Mouse (Mus musculus) cerebellum, adult 9-10 months (tissue): Measurements from ENCODE around the gene Plekhn1.

Experiments used
- DNase-seq: peaks from one replicate; pipeline ENCODE4 v3.0.0; 2022

The Plekhn1 gene

DNA sequence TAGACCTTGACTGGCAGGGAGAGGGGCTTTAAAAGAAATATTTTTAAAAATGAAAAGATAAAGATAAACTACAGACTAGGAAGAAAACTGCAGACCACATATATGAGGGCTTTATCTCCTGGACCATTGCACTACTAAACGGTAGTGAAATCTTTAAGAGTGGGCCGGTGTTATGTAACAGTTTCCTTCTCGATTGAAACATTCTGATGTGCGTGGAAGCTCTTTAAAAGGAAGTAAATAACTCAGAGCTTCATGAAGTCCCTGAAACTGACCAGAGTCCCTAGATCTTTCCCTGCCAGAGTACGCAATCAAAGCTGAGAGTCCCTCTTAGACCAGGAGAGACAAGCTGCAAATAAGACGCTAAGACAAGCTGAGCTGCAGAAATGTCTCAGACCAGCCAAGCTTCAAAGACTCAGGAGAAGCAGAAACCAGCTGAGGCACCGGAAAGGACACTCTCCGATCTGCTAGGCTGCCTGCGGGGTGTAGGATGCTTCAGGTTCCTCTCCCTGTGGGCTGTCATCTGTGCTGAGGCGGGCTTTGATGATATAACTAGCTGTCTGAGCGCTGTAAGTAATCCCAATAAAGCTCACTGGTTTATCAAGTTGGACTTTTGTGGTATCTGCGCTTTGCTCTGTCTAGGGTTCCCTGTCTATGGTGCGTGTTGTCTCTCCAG lies 24.6 kb downstream of the Plekhn1 start:
- no peak for DNase-seq

DNA sequence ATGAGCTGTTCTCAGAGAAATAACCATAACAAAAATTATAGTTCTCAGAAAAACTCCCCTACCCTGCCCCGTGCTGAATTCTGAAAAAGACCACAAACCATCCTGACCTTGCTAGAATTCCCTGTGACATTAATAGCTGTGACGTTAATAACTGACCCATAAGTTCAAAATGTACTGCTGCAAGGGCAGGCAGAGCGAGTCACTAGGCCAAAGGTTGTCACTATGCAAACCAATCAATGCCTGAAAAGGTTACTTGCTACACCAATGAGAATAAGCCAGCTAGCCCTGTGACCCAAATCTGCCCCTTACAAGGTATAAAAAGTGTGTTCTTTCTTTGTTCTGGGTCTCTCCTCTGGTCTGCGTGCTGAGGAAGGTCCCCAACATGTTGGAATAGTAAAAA lies 25.8 kb downstream of the Plekhn1 start:
- DNase-seq, result no peak

GRCm38 (mm10) chr4:156203413-156204131 lies 31.1 kb downstream of the Plekhn1 start:
- no peak for DNase-seq

DNA sequence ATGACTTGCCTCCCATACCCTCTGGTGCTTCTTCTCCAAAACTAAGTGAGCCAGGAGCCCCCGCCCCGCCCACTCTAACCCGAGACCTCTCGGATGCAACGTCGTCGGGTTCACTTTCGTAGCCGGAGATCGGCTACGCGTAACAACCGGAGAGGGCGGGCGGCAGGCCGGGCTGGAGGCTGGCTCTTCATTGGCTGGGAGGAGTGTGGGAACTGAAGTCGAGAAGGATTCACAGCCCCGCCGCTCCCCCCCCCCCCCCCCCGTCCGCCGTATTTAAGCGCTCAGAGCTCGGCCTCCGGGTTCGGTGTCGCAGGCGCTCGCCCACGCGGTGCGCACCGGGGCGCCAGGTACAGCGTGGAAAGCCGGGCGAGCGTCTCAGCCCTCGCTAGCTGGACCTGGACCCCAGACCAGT lies 31.6 kb downstream of the Plekhn1 start, which contains the start of gene AW011738:
TSS of gene AW011738 (plus strand) at position 304 of the 412 bp plus-strand sequence.
- DNase-seq, result peak; percentile 76

DNA sequence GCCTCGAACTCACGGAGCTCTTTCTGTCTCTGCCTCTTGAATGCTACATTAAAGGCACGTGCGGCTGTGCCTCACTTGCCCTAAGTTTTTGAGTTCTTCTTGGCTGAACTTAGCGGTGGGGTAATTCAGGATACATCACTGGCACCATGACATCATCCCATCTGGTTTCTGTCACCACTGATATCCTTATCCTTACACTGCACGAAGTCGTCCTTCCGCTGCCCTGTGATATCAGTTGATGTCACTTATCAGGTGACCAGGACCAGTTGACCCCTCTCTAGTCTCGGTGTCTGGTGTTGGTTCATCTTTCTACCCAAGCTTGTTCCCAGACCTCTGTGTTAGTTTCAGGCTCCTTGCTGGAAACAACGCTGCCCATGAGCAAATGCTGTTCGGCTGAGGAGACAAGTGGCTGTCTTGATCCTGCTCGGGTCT lies 32.2 kb downstream of the Plekhn1 start:
- no peak for DNase-seq

GRCm38 (mm10) chr4:156200623-156201475 lies 33.8 kb downstream of the Plekhn1 start, which contains the start of gene Isg15:
Gene Isg15 (minus strand): TSS chr4:156200818.
- DNase-seq, result no peak

GRCm38 (mm10) chr4:156197829-156198205 lies 36.8 kb downstream of the Plekhn1 start:
- peak; percentile 89 for DNase-seq

DNA sequence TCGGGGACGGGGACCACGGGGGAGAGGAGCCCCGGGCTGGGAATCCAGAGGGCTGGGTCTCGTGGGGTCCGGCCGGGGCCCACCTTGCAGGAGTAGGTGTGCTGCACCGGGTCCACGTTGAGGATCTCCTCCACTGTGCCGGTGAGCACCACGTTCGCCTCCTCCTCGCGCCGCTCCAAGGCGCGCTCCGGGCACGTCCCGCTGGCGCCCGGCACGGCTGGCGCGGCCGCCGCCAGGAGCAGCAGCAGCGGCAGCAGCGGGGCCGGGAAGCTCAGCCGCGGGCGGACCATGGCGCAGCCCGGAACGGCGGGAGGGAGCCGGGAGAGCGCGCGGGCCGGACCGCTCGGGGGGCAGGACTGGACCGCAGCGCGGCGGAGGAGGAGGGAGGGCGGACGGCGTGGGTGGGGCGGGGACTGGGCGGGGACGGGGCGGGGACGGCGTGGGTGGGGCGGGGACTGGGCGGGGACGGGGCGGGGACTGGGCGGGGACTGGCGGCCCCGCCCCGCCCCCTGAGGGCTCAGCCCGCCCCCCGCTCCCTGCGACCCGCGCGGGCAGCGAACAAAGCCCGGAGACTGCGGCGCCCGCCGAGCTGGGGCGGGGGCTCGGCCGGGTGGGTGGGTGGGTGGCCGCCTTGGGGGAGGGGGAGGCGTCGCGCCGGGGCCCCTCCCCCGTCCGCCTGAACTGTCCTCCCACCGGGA lies 37.4 kb downstream of the Plekhn1 start, which contains the start of gene Agrn:
TSS of gene Agrn (minus strand) at position 358 of the 698 bp plus-strand sequence.
- peak; percentile 64 for DNase-seq

- peak; percentile 66 for DNase-seq
These were observed 38.5 kb downstream of the Plekhn1 start for GRCm38 (mm10) chr4:156195927-156196870.

DNA sequence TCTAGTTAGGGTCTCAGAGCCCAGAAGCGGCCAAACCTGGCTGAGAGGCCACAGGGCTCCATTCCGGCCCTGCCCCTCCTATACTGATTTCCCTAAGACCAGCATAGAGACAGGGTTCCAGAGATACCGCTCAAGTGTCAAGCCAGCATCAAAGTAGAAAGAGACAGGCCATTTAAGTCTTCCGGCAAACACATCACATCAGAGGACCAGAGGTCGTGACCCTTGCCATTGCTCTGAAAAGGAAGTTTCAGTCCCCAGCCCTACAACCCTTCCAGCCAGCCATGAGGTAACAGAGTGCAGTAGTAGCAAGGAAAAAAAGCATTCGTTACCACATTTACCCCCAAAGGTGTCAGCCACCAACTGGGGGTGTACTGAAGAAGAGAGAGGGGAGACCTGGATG lies 40.3 kb downstream of the Plekhn1 start:
- DNase-seq, result no peak

- DNase-seq, result no peak
These were observed 40.8 kb downstream of the Plekhn1 start for GRCm38 (mm10) chr4:156193906-156194305.

- DNase-seq, result no peak
These were observed 41.5 kb downstream of the Plekhn1 start for GRCm38 (mm10) chr4:156193200-156193590.

DNA sequence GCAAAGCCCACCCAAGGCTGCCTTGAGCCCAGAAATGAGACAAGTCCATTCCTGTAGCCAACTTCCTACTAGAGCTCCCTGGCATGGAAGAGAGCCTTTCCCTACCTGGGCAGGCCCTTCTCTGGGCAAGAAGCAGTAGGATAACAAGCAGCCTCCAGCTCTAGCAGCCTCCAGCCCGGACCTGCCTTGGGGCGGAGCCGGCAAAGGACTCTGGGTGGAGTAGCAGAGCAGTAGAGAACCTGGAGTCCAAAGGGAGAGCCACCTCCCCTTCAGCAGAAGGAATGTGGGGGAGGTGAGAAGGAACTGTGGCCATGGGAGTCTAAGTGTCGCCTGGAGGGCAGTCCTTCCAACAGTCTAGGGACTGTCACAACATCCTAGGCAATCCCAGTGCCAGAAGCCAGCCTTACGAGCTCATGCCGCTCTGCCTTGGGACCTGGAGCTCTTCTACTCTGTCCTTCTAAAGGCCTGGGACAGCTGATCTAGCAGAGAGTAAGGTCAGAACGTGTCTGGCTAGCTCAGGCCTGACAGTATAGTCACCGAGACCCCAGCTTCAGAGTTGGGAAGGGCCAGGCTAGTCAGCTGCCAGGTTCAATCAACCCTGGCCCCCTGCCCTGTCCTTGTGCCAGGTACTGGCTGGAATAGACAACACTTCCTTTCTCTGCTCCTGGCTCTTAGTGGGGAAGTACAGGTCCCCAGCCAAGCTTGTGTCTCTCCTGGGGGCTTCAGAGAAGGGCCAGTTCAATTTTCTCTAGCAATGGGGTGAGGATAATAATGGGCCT lies 42.0 kb downstream of the Plekhn1 start:
- DNase-seq, result no peak

GRCm38 (mm10) chr4:156188811-156189323 lies 45.8 kb downstream of the Plekhn1 start:
- no peak for DNase-seq

DNA sequence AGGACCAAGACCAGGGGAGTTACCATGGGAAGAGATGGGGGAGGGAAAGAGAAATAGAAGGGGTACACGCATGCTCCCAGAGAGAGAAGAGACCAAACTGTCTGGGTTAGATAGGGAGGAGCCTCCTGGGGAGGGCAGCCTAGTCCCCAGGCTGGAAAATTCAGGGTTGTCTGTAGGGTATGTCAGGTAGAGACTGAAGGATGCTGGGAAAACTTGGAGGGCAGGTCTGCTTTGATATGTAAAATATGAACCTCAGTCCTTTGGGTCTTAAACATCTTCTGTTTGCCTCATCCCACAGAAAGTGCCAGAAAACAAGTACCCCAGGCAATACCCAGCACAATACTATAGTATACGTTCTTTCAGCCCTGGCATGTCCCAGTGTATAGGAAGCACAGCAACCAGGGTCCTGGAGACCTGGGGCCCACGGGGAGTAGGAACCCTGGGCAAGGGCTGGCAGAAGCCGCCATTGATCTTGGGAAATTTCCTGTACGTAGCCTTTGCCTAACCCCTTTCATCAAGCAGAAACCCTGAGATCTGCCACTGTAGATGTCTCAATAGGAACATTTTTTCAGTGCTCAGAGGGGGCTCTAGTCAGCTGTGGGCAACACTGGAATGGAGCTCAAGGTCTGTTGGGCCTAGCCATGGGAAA lies 46.4 kb downstream of the Plekhn1 start:
- no peak for DNase-seq

- DNase-seq, result no peak
These were observed 48.5 kb downstream of the Plekhn1 start for GRCm38 (mm10) chr4:156185950-156186850.

DNA sequence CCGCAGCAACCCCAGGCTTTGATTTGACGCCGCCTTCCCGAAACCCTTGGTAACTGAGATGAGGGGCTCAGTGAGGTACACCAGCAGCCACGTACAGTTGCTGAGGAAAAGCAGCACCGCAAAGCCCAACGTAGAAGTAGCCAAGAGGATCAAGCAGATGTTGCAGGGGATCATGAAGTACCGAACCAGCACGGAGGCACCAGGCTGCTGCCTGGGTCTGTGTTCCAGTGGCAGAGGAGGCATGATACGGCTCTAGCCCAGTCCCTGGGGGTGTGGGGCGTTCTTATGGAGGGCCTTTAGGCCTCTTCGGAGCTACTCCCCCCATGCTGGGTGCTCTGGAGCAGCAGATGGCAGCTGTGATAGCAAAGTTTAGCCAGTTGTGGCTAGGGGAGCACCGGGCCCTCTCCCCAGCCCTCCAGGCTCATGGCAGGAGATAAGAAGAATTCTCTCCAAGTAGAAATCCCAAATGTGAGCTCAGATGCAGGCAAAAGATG lies 49.2 kb downstream of the Plekhn1 start:
- no peak for DNase-seq

GRCm38 (mm10) chr4:156184291-156184954 lies 50.2 kb downstream of the Plekhn1 start:
- no peak for DNase-seq
